Mouse (Mus musculus) heart, embryonic 16.5 days (tissue): ENCODE measurements around the gene Lsm3. TPM values are rescaled to one million over a fixed set of nuclear protein-coding genes. Genes with fewer than 3 reads are reported as not detected.

Source experiments
- ATAC-seq: fragments of 200-750 bp; cut with Nextera tagmentation; replicated peaks from 2 replicates; pipeline ENCODE4 v1.8.0; 2017; ENCODE audit warnings: moderate number of reproducible peaks; ENCODE audit not compliant: insufficient read depth, low FRiP score; ENCODE audit errors: extremely low read depth
- H3K27ac ChIP-seq: fragments of 300-500 bp; sonication (generic); 2 replicates; pipeline ENCODE4 v1.5.1; 2014; ENCODE audit warnings: mild to moderate bottlenecking, low read length, control low read depth, moderate library complexity
- H3K27me3 ChIP-seq: fragments of 300-500 bp; sonication (generic); 2 replicates; pipeline ENCODE4 v1.6.1; 2014; ENCODE audit warnings: low read length, mixed read lengths; ENCODE audit not compliant: control insufficient read depth, insufficient read depth
- H3K36me3 ChIP-seq: fragments of 300-500 bp; sonication (generic); 2 replicates; pipeline ENCODE4 v1.6.1; 2014; ENCODE audit not compliant: control insufficient read depth, insufficient read depth
- H3K4me1 ChIP-seq: fragments of 300-500 bp; sonication (generic); 2 replicates; pipeline ENCODE4 v1.6.1; 2014; ENCODE audit warnings: low read length, mixed read lengths; ENCODE audit not compliant: control insufficient read depth, insufficient read depth
- H3K4me2 ChIP-seq: fragments of 300-500 bp; sonication (generic); 2 replicates; pipeline ENCODE4 v1.6.1; 2014; ENCODE audit warnings: low read depth, mild to moderate bottlenecking, control low read depth, low read length
- H3K4me3 ChIP-seq: fragments of 300-500 bp; sonication (generic); 2 replicates; pipeline ENCODE4 v1.5.1; 2014; ENCODE audit warnings: mild to moderate bottlenecking, control low read depth, low read length
- H3K9ac ChIP-seq: fragments of 300-500 bp; sonication (generic); 2 replicates; pipeline ENCODE4 v1.6.1; 2014; ENCODE audit warnings: low read length, control low read depth
- H3K9me3 ChIP-seq: fragments of 300-500 bp; sonication (generic); replicated peaks from 2 replicates; pipeline ENCODE4 v1.6.1; 2016; ENCODE audit warnings: low read length; ENCODE audit not compliant: control insufficient read depth
- WGBS: fragments of 180-500 bp; shearing (Covaris S2); extraction: QIAGEN DNeasy Blood & Tissue Kit; methylation state at CpG from one replicate; pipeline ENCODE4 v1.1.7; 2014; 5-methylcytosine and 5-hydroxymethylcytosine counted together
- polyA plus RNA-seq: library from polyadenylated mRNA; unstranded; fragments of >200 nt; fragmentation: Nextera tagmentation; extraction: Ambion mirVana; gene quantifications from 2 replicates; pipeline ENCODE4 v1.2.1, GENCODE M21; 2015

Lsm3 gene
- polyA plus RNA-seq, 1 experiment from 2014 or later = 183 TPM

DNA sequence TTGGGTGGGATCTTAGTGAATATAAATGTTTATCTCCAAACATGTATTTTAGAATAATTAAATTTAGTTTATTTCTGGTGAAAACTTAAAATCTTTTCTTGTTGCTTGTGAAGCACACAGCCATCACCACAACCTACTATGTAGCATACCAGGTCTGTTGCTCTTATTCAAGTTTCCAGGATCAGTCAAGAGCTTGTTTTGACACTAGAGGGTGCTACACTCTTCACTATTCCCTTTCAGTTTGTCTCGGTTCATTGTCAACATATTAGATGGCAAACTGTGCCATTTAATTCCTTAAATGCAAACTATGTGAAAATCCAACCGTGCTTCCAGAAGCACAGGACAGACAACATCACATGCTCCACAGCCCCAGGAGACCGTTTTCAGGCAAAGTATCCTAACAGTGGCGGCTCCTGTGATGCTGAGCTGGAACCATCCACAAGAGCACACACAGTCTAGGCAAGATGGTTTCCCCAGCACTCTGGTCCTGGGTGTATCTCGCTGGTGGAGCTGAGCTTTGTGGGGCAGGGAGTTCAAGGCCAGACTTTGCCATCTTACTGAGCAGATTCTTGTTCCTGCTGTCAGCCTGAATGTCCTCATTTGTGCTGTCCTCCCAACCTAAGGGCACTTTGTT lies 11.6 kb downstream of the Lsm3 start:
- H3K27me3 ChIP-seq = no peaks in the 10 kb centered on the region
- no peaks in the 10 kb centered on the region for H3K9me3 ChIP-seq
- ATAC-seq = no peak; the same call in 1 of the 2 replicates
- H3K4me2 ChIP-seq = no peak overlapping the region
- 44% methylated on average over 5 of the region's 5 CpGs for WGBS
- no peak overlapping the region for H3K9ac ChIP-seq
- H3K4me3 ChIP-seq = no peak overlapping the region
- peak overlapping the region; percentile 62; the same call in 1 of the 2 replicates for H3K27ac ChIP-seq
- H3K36me3 ChIP-seq = peaks cover 6% of the 10 kb centered on the region; the same call in 1 of the 2 replicates
- H3K4me1 ChIP-seq = peaks cover 11% of the 10 kb centered on the region

- Histone ChIP-seq H3K27ac (peak overlapping the region; percentile 34; the same call in 1 of the 2 replicates), H3K4me1 (peaks cover 11% of the 10 kb centered on the region), H3K36me3 (no peaks in the 10 kb centered on the region; the same call in 1 of the 2 replicates), H3K4me2 (no peak overlapping the region), H3K9ac (no peak overlapping the region), H3K27me3 (no peaks in the 10 kb centered on the region), H3K9me3 (no peaks in the 10 kb centered on the region), H3K4me3 (no peak overlapping the region)
- ATAC-seq = peak; percentile 82
- 53% methylated on average over 7 of the region's 7 CpGs for WGBS
These were observed 12.5 kb downstream of the Lsm3 start for GRCm38 (mm10) chr6:91528265-91528664.

GRCm38 (mm10) chr6:91530673-91531072 lies 14.9 kb downstream of the Lsm3 start:
- WGBS = 87% methylated on average over 8 of the region's 8 CpGs
- H3K36me3 ChIP-seq = no peaks in the 10 kb centered on the region
- H3K4me3 ChIP-seq = no peak overlapping the region
- peaks cover 11% of the 10 kb centered on the region for H3K4me1 ChIP-seq
- H3K4me2 ChIP-seq = no peak overlapping the region
- ATAC-seq = no peak
- no peak overlapping the region for H3K9ac ChIP-seq
- no peak overlapping the region for H3K27ac ChIP-seq
- peaks cover 4% of the 10 kb centered on the region; the same call in 1 of the 2 replicates for H3K27me3 ChIP-seq
- no peaks in the 10 kb centered on the region for H3K9me3 ChIP-seq

DNA sequence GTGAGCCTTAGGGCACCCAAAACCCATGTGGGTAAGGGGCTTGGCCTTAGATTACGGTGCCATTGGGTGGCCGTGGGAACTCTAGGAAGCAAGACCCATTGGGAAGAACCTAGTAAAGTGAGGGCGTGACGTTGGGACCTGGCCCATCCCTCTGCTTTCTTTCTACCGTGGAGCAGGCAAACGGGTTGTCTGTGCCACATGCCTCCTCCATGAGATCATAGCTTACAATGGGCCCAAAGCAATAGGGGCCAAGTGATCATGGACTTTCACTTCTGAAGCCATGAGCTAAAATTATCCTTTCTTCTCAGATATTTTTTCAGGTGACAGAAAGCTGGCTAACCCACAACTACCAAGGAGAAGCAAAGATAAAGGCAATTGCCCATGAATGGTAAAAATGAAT lies 15.5 kb downstream of the Lsm3 start:
- Histone ChIP-seq H3K4me1 (peaks cover 11% of the 10 kb centered on the region), H3K36me3 (no peaks in the 10 kb centered on the region), H3K27me3 (peaks cover 8% of the 10 kb centered on the region; the same call in 1 of the 2 replicates), H3K4me2 (no peak overlapping the region), H3K27ac (no peak overlapping the region), H3K9ac (no peak overlapping the region), H3K4me3 (no peak overlapping the region), H3K9me3 (no peaks in the 10 kb centered on the region)
- no peak for ATAC-seq
- whole genome bisulfite sequencing = 49% methylated on average over 6 of the region's 6 CpGs

GRCm38 (mm10) chr6:91532661-91533060 lies 16.9 kb downstream of the Lsm3 start:
- no peak overlapping the region for H3K9ac ChIP-seq
- 64% methylated on average over 6 of the region's 6 CpGs for WGBS
- ATAC-seq = no peak
- no peaks in the 10 kb centered on the region for H3K9me3 ChIP-seq
- peaks cover 11% of the 10 kb centered on the region for H3K4me1 ChIP-seq
- no peak overlapping the region for H3K4me3 ChIP-seq
- peaks cover 13% of the 10 kb centered on the region for H3K27me3 ChIP-seq
- no peak overlapping the region for H3K27ac ChIP-seq
- H3K4me2 ChIP-seq = no peak overlapping the region
- no peaks in the 10 kb centered on the region for H3K36me3 ChIP-seq

- Histone ChIP-seq H3K27me3 (peaks cover 16% of the 10 kb centered on the region), H3K9me3 (no peaks in the 10 kb centered on the region), H3K9ac (no peak overlapping the region), H3K4me2 (no peak overlapping the region), H3K36me3 (no peaks in the 10 kb centered on the region), H3K4me3 (no peak overlapping the region), H3K27ac (no peak overlapping the region), H3K4me1 (peaks cover 8% of the 10 kb centered on the region)
- 65% methylated on average over 5 of the region's 5 CpGs for WGBS
- ATAC-seq = no peak
These were observed 17.6 kb downstream of the Lsm3 start for GRCm38 (mm10) chr6:91533359-91533758.

DNA sequence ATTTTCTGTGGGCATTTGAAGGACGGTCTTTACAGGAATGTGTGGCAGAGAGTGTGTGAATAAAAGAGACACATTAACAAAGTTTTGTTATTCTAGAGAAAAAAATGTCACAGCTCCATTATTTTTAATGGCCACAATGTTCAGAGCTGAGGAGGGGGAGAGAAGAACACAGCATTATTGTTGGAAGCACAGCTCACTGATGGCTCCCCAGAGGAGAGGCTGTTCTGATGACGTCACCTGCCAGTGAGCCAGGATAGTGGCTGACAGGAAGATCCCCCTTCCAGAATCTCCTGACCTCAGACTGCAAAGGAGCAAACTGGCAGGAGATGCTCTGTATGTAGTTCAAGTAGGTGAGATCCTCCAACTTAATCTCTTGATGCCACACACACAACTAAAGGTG lies 18.0 kb downstream of the Lsm3 start:
- 49% methylated on average over 2 of the region's 2 CpGs for WGBS
- H3K9me3 ChIP-seq = no peaks in the 10 kb centered on the region
- H3K27ac ChIP-seq = no peak overlapping the region
- H3K27me3 ChIP-seq = peaks cover 18% of the 10 kb centered on the region
- H3K4me1 ChIP-seq = peaks cover 8% of the 10 kb centered on the region
- ATAC-seq = no peak
- H3K36me3 ChIP-seq = no peaks in the 10 kb centered on the region
- no peak overlapping the region for H3K9ac ChIP-seq
- H3K4me2 ChIP-seq = no peak overlapping the region
- no peak overlapping the region for H3K4me3 ChIP-seq

DNA sequence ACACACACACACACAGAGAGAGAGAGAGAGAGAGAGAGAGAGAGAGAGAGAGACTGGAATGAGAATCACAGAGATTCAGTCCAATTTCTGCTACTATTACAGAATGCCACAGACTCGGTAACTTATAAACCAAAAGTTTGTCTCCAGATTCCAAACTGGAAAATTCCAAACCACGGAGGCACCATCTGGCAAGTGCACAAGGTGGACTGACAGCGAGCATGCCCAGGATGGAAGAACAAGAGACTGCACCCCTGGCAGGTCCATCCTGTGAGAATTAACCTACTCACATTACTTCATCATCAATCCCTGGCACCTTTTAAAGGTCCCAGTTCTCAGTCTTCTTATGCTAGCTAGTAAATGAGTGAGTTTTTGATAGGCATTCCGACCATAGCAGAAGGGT lies 18.5 kb downstream of the Lsm3 start:
- H3K9ac ChIP-seq = no peak overlapping the region
- 79% methylated on average over 4 of the region's 4 CpGs for WGBS
- no peaks in the 10 kb centered on the region for H3K36me3 ChIP-seq
- H3K27me3 ChIP-seq = peaks cover 22% of the 10 kb centered on the region
- no peak overlapping the region for H3K4me2 ChIP-seq
- H3K9me3 ChIP-seq = no peaks in the 10 kb centered on the region
- ATAC-seq = no peak
- no peak overlapping the region for H3K27ac ChIP-seq
- H3K4me3 ChIP-seq = no peak overlapping the region
- H3K4me1 ChIP-seq = peaks cover 8% of the 10 kb centered on the region

- H3K27me3 ChIP-seq = peaks cover 27% of the 10 kb centered on the region
- WGBS = 84% methylated on average over 3 of the region's 3 CpGs
These were observed 19.5 kb downstream of the Lsm3 start for GRCm38 (mm10) chr6:91535231-91535630.

More at GRCm38 (mm10) chr6:91535231-91535630, 19.5 kb downstream of the Lsm3 start:
- Histone ChIP-seq H3K4me1 (peaks cover 8% of the 10 kb centered on the region), H3K9me3 (0 out of 2 replicates have a peak, but pooled peaks cover 2% of the 10 kb centered on the region), H3K27ac (no peak overlapping the region), H3K36me3 (no peaks in the 10 kb centered on the region), H3K4me3 (no peak overlapping the region), H3K4me2 (no peak overlapping the region), H3K9ac (no peak overlapping the region)
- no peak for ATAC-seq
